Mouse (Mus musculus) kidney, adult 2 months (tissue): ENCODE measurements around the gene Tecpr2.

Source experiments
- CTCF ChIP-seq: fragments of 200-500 bp; conservative IDR thresholded peaks from 2 replicates; pipeline ENCODE4 v1.5.1; 2011; ENCODE audit warnings: low read depth, mild to moderate bottlenecking, control low read depth, low read length, moderate library complexity, mixed read lengths; ENCODE audit not compliant: insufficient read depth, insufficient read length
- POLR2A ChIP-seq: fragments of 200-500 bp; IDR thresholded peaks from one replicate; pipeline ENCODE4 v1.6.1; 2011; ENCODE audit warnings: low read depth, low read length, control low read depth

- TF ChIP-seq CTCF (no peak), POLR2A (no peak)
Measured at GRCm38 (mm10) chr12:110971972-110972371, 82.9 kb downstream of the Tecpr2 start.
